Comparison of ENCODE assay signal across 20 mouse cellular contexts in the genomic region with DNA sequence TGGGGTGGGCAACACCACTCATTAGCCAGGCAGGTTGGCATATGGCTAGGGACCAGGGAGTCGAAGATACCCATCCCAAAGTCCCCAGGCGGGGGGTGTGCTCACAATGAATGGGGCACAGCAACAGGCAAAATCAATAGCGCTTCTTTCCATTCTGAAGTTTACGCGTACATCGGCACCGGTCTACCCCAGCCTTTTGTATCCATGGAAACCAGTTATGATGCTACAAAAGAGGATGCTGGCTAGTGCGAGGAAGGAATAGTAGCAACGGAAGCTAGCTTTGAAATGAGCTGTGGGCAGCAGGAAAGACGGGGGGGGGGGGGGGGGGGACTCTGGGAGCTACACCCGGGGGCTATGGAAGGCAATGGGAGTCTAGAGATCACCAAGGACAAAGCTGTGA. TPM values are rescaled to one million over a fixed set of nuclear protein-coding genes. Genes with fewer than 3 reads are reported as not detected.
DNase-seq lines count a peak whose midpoint lies in the region; ATAC-seq and TF ChIP-seq lines count a peak whose summit lies in the region.
"Had no signal": no experiment of that assay in that cellular context is flagged by ENCODE, and none has a peak within 500 bp of the region (broad histone marks: within the 10 kb centered on the region; RNA-seq: fewer than 3 reads in every experiment).

No protein-coding gene starts in this region.

- H3K4me1 ChIP-seq in hindbrain, embryonic 15.5 days (replicated peaks): peaks cover 4% of the 10 kb centered on the region; the same call in 1 of the 2 replicates
- H3K4me1 ChIP-seq in hindbrain, embryonic 16.5 days (ENCODE audit: control insufficient read depth, insufficient read depth, low read depth, low read length): no peaks in the 10 kb centered on the region; the same call in 1 of the 2 replicates
- peaks cover 8% of the 10 kb centered on the region for H3K4me1 ChIP-seq in midbrain, embryonic 16.5 days (ENCODE audit: control insufficient read depth, insufficient read depth, low read length)
- H3K4me1 ChIP-seq in midbrain, embryonic 11.5 days (ENCODE audit: control insufficient read depth, insufficient read depth, low read length): no peaks in the 10 kb centered on the region

- WGBS in hindbrain, embryonic 15.5 days: 55% methylated on average over 11 of the region's 11 CpGs
- 53% methylated on average over 10 of the region's 11 CpGs for WGBS in hindbrain, embryonic 16.5 days
- 58% methylated on average over 11 of the region's 11 CpGs for whole genome bisulfite sequencing in midbrain, embryonic 16.5 days
- WGBS in midbrain, embryonic 11.5 days: 88% methylated on average over 11 of the region's 11 CpGs

- intact Hi-C loops in heart, postnatal 14 days (cut with DNase I): loop anchor here (10.0 kb wide), 1 partner anchor 761 kb away; no protein-coding TSS in a partner anchor

- TF ChIP-seq POLR2A in brain, embryonic 14.5 days (IDR thresholded peaks at IDR 0.05; ENCODE audit: borderline replicate concordance, extremely low read depth, insufficient read depth, insufficient read length, poor library complexity, severe bottlenecking): no peak

- DNase-seq in midbrain, embryonic 11.5 days (ENCODE audit: low spot score, missing footprints): no peak
- DNase-seq in brain, embryonic 14.5 days (ENCODE audit: low read depth): peak; percentile 35
- DNase-seq in heart, postnatal 14 days: no peak
- DNase-seq: adrenal gland, adult 2 months; adrenal gland, postnatal 14 days; cerebellum, adult 18-20 months; cerebellum, adult 9-10 months; cerebellum, postnatal 14 days; gastrocnemius, adult 2 months; gastrocnemius, postnatal 14 days; heart, adult 11 months; heart, postnatal 36 days had no signal

- TF ChIP-seq CTCF in brain, embryonic 14.5 days (IDR thresholded peaks at IDR 0.05; ENCODE audit: borderline replicate concordance, extremely low read depth, insufficient read depth, insufficient read length): no peak

- H3K27me3 ChIP-seq in hindbrain, embryonic 15.5 days: no peaks in the 10 kb centered on the region
- H3K27me3 ChIP-seq in hindbrain, embryonic 16.5 days (replicated peaks; ENCODE audit: control insufficient read depth, insufficient read depth, low read length): no peaks in the 10 kb centered on the region
- H3K27me3 ChIP-seq in midbrain, embryonic 16.5 days (ENCODE audit: control insufficient read depth, insufficient read depth, low read depth, low read length): no peaks in the 10 kb centered on the region
- H3K27me3 ChIP-seq in midbrain, embryonic 11.5 days (ENCODE audit: control insufficient read depth, insufficient read depth, low read length): no peaks in the 10 kb centered on the region
- H3K27me3 ChIP-seq: forebrain, embryonic 15.5 days had no signal

- 0 out of 2 replicates have a peak overlapping the region, but pooled peaks have one; percentile 11 for H3K4me2 ChIP-seq in hindbrain, embryonic 15.5 days
- H3K4me2 ChIP-seq in hindbrain, embryonic 16.5 days (ENCODE audit: low read length): no peak overlapping the region; the same call in none of the 2 replicates
- H3K4me2 ChIP-seq in midbrain, embryonic 16.5 days (ENCODE audit: low read length): no peak overlapping the region
- H3K4me2 ChIP-seq in midbrain, embryonic 11.5 days: no peak overlapping the region
- H3K4me2 ChIP-seq: forebrain, embryonic 15.5 days; heart, embryonic 11.5 days had no signal

- no peak overlapping the region for H3K9ac ChIP-seq in hindbrain, embryonic 15.5 days
- no peak overlapping the region for H3K9ac ChIP-seq in hindbrain, embryonic 16.5 days (ENCODE audit: low read depth, low read length)
- H3K9ac ChIP-seq in midbrain, embryonic 16.5 days (ENCODE audit: low read depth, low read length): no peak overlapping the region
- no peak overlapping the region for H3K9ac ChIP-seq in midbrain, embryonic 11.5 days (ENCODE audit: low read length)
- H3K9ac ChIP-seq: forebrain, embryonic 15.5 days had no signal

- no peak for ATAC-seq in hindbrain, embryonic 15.5 days (ENCODE audit: low FRiP score, low read depth)
- ATAC-seq in hindbrain, embryonic 16.5 days: no peak
- peak; percentile 64 for ATAC-seq in midbrain, embryonic 16.5 days
- no peak for ATAC-seq in midbrain, embryonic 11.5 days (ENCODE audit: low FRiP score)
- ATAC-seq: CD4-positive, CD25-positive, alpha-beta regulatory T cell, adult 4 months; forebrain, embryonic 15.5 days; intestine, postnatal 0 days had no signal

- no peaks in the 10 kb centered on the region for H3K36me3 ChIP-seq in hindbrain, embryonic 15.5 days
- no peaks in the 10 kb centered on the region for H3K36me3 ChIP-seq in hindbrain, embryonic 16.5 days (ENCODE audit: control insufficient read depth, insufficient read depth, low read length)
- no peaks in the 10 kb centered on the region for H3K36me3 ChIP-seq in midbrain, embryonic 16.5 days (ENCODE audit: control insufficient read depth, insufficient read depth, low read length)
- H3K36me3 ChIP-seq in midbrain, embryonic 11.5 days (ENCODE audit: control insufficient read depth, insufficient read depth, low read length): no peaks in the 10 kb centered on the region
- H3K36me3 ChIP-seq: forebrain, embryonic 10.5 days; forebrain, embryonic 15.5 days had no signal

- no peak overlapping the region for H3K27ac ChIP-seq in hindbrain, embryonic 15.5 days (replicated peaks)
- no peak overlapping the region for H3K27ac ChIP-seq in hindbrain, embryonic 16.5 days (ENCODE audit: low read depth, low read length)
- peak overlapping the region; percentile 38; the same call in 1 of the 2 replicates for H3K27ac ChIP-seq in midbrain, embryonic 16.5 days (ENCODE audit: low read length)
- H3K27ac ChIP-seq in midbrain, embryonic 11.5 days (ENCODE audit: low read depth, low read length): no peak overlapping the region
- H3K27ac ChIP-seq: forebrain, embryonic 10.5 days; forebrain, embryonic 15.5 days; gastrocnemius, adult 2 months had no signal

- H3K9me3 ChIP-seq in hindbrain, embryonic 15.5 days: no peaks in the 10 kb centered on the region
- no peaks in the 10 kb centered on the region for H3K9me3 ChIP-seq in hindbrain, embryonic 16.5 days (ENCODE audit: control insufficient read depth, low read length)
- no peaks in the 10 kb centered on the region for H3K9me3 ChIP-seq in midbrain, embryonic 16.5 days (replicated peaks; ENCODE audit: control insufficient read depth, low read length, poor library complexity, severe bottlenecking)
- no peaks in the 10 kb centered on the region for H3K9me3 ChIP-seq in midbrain, embryonic 11.5 days (ENCODE audit: control insufficient read depth, low read length)
- H3K9me3 ChIP-seq: forebrain, embryonic 15.5 days had no signal

- H3K4me3 ChIP-seq in hindbrain, embryonic 15.5 days: no peak overlapping the region
- H3K4me3 ChIP-seq in hindbrain, embryonic 16.5 days (ENCODE audit: low read length): no peak overlapping the region
- H3K4me3 ChIP-seq in midbrain, embryonic 16.5 days (ENCODE audit: low read depth, low read length): no peak overlapping the region
- H3K4me3 ChIP-seq in midbrain, embryonic 11.5 days (ENCODE audit: low read depth, low read length): no peak overlapping the region
- H3K4me3 ChIP-seq: forebrain, embryonic 10.5 days; forebrain, embryonic 15.5 days; gastrocnemius, adult 2 months had no signal

RNA-seq across cellular contexts. Expression of a gene that starts 17.2 kb away (rescaled TPM):
- 79.8 and 81.6 TPM in 2 replicates for polyA plus RNA-seq in hindbrain, embryonic 15.5 days (2015; fragmentation: Nextera tagmentation; extraction: Ambion mirVana)
- 78.4 and 86.9 TPM in 2 replicates for polyA plus RNA-seq in hindbrain, embryonic 16.5 days (2015; fragmentation: Nextera tagmentation; extraction: Ambion mirVana)
- 81.3 and 81.6 TPM in 2 replicates for polyA plus RNA-seq in midbrain, embryonic 16.5 days (2015; fragmentation: Nextera tagmentation; extraction: Ambion mirVana)
- 79.3 and 86.8 TPM in 2 replicates for polyA plus RNA-seq in midbrain, embryonic 11.5 days (2014; fragmentation: Nextera tagmentation; extraction: Ambion mirVana)
- polyA plus RNA-seq in brain, embryonic 14.5 days (2012; rRNA removed): 84.0 and 84.3 TPM in 2 replicates
- 100 to 1,000 TPM in 1 of 2 experiments, 10 to 100 TPM in 1; 94.7 to 103 TPM for total RNA-seq in heart, postnatal 14 days (2021)

RNA-seq across cellular contexts. Expression of a gene that starts 54.6 kb away (rescaled TPM):
- polyA plus RNA-seq in hindbrain, embryonic 15.5 days (2015; fragmentation: Nextera tagmentation; extraction: Ambion mirVana): 150 and 162 TPM in 2 replicates
- polyA plus RNA-seq in hindbrain, embryonic 16.5 days (2015; fragmentation: Nextera tagmentation; extraction: Ambion mirVana): 139 and 153 TPM in 2 replicates
- polyA plus RNA-seq in midbrain, embryonic 16.5 days (2015; fragmentation: Nextera tagmentation; extraction: Ambion mirVana): 155 and 159 TPM in 2 replicates
- polyA plus RNA-seq in midbrain, embryonic 11.5 days (2014; fragmentation: Nextera tagmentation; extraction: Ambion mirVana): 150 TPM in 2 replicates
- 64.3 and 92.9 TPM in 2 replicates for polyA plus RNA-seq in brain, embryonic 14.5 days (2012; rRNA removed)
- total RNA-seq in heart, postnatal 14 days (2021): 100 to 1,000 TPM; 193 to 199 TPM
